Mouse (Mus musculus) urinary bladder, adult 18-20 months (tissue): ENCODE measurements at regions not wholly inside any gene's neighbourhood (a gene's known extent, or its start where the extent isn't known, plus 50 kb on each side); places are given as distances from the start of the nearest gene placed in this dataset.

Experiments used
- DNase-seq, 2 experiments: peaks; one replicate each; pipeline ENCODE4 v3.0.0; 2022; ENCODE audit warnings: low spot score in 2 of 2, mixed read lengths in 2 of 2

DNA sequence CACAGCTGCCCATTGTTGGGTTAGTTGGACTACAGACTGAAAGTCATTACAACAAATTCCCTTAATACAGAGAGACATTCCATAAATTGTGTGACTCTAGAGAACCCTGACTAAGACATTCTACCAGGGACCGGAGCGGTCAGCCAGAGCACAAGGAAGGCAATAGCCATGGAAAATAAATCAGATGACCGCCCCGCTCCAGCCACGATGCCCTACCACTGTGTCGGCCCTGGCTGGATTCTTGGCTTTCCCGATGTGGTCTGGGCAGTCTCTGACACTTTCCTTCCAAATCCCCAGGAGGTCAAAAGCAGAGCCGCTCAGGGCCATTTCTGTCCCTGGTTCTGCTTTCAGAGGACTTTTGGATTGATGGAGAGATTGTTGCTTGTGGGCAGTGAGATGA, 57.8 kb downstream of the Lsm3 start:
- no peak for DNase-seq

DNA sequence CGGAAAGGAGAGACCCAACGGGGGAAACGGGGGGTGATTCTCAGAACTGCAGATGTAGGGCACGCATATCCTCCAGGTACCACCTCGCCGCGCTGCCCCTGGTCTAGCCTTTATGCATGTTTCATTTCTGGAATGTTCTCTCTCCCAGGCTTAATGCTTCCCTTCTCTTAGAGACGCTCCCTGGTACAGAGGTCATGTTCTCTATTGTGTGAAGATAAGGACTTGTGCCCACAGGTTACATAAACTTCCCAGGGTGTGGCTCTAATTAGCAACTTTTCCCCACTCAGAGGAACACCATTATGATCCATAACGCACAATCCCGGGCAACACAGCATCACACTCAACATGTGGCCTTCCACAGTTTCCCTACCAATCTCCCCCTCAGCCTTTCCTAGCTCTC, 58.7 kb downstream of the Lsm3 start:
- no peak for DNase-seq

DNA sequence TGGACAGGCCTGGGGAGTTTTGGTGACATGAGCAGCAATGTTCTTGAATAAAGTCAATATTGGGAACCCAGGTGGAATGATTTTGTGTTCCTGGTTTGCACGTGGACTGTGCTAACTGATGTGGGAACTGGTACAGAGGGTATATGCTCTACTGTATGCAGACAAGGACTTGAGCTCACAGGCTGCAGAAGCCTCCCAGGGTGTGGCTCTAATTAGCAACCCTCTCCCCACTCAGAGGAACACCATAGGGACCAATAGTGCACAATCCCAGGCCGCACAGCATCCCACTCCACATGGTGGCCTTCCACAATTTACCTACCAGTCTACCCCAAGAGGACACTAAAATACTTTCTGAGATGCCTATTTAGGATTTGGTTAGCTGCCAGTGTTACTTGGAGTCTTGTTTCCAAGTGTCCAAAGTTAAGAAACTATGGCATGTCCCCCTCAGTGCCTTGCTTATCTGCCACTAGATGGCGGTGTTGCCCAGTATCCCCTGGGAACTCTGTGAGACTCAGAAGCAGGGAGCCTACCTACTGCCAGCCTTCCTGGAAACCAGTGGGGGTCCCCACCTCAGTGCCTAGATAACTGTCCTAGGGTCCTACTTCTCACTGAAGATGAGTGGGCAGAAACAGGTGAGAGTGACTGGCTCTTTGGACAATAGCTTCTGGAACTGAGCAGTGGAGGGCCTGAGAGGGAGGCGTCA, 60.1 kb downstream of the Lsm3 start:
- DNase-seq = peak; percentile 45 to 67

GRCm38 (mm10) chr6:91576906-91577305, 61.2 kb downstream of the Lsm3 start:
- peak in 1 of 2 experiments; percentile 33 for DNase-seq

DNA sequence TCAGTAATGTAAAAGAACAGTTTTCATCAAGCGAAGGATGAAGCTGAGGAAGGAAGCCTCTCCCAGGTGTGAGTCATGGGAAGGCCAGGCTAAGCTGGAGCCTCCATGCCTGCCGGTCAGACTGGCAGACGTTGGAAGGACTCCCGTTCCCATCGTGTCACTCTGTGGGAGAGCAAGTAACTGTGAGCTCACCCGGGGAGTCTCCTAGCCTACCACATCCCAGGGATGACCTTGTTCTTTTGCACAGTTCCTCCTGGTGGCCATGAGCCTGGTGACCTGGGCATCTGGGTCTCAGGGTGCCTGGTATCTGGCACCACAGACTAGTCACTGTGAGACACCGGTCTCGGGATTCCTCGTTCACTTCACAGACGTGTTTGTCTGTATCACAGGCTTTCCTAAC, 63.9 kb downstream of the Lsm3 start:
- DNase-seq = no peak

- DNase-seq = peak in 1 of 2 experiments; percentile 75
Measured at GRCm38 (mm10) chr6:91580607-91581006, 64.9 kb downstream of the Lsm3 start.

GRCm38 (mm10) chr6:91582338-91582737, 66.6 kb downstream of the Lsm3 start:
- DNase-seq = no peak

DNA sequence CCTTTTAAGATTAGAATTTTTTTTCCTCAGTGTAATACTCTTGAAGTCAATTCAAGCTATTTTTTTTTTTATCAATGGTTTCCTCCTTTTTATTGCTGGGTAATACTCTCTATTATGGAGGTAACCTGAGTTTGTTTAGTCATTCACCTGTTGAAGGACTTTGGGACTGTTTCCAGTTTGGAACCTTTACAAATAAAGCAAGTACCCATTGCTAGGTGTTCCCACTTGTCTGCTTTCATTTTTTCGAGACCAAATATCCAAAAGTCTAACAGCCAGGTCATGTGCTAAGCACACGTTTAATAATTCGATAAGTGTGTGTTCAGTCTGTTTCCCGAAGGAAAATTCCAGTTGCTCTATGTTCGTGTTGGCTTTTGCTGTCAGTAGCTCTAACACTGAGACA, 67.6 kb downstream of the Lsm3 start:
- no peak for DNase-seq

- no peak for DNase-seq
Measured at GRCm38 (mm10) chr6:91585543-91585942, 69.8 kb downstream of the Lsm3 start.

GRCm38 (mm10) chr6:91589181-91589580, 73.5 kb downstream of the Lsm3 start:
- no peak for DNase-seq

- DNase-seq = no peak
Measured at GRCm38 (mm10) chr6:91590395-91590794, 74.7 kb downstream of the Lsm3 start.

GRCm38 (mm10) chr6:91590806-91591571, 75.3 kb downstream of the Lsm3 start:
- no peak for DNase-seq

GRCm38 (mm10) chr6:91592651-91593050, 76.9 kb downstream of the Lsm3 start:
- no peak for DNase-seq

DNA sequence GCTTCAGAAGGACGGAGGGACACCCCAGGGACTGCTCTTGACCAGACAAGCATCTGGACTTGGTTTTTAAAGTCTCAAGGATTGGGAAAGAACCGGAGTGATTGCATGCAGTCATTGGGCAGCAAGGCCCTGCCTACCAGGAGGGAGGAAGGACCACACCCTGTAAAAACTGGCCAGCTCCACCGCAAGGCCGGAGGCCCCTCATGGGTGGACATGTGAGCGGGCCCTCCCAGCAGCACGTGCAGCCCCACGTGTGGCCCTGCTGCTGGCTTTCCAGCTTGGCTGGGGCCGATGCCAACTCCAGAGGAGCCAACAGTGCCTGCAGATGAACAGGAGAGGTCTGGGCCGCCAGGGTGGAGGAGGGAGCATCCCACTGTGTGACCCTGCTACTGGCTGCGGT, 83.2 kb downstream of the Lsm3 start:
- peak; percentile 87 to 95 for DNase-seq

GRCm38 (mm10) chr6:91600116-91600515, 83.7 kb upstream of the Slc6a6 start:
- no peak for DNase-seq

DNA sequence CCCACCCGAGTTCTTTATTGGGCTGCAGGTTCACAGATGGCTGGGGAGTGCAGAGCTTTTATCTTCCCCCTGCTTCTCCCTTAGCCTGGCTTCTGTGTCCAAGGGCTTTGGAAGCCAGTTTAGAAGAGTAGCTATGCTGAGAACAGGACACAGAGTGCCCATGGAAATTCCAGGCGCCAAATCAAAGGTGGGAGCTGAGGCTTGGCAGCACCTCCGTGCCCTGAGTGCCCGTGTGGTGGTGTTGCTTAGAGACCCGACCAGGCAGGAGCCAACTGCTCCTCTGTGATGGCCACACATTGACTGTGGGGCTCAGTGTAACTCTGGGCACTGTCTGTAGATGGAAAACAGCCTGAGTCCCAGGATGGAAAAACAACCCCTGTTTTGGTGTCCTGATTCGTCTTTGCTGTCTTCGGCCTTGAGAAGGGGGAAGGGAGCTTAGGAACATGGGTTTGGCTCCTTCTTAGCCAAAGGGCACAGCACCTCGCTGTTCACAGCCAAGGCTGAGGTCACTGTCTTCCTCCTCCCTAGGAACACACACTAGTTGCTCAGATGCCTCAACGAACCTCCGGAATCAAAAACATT, 77.1 kb upstream of the Slc6a6 start:
- no peak for DNase-seq

DNA sequence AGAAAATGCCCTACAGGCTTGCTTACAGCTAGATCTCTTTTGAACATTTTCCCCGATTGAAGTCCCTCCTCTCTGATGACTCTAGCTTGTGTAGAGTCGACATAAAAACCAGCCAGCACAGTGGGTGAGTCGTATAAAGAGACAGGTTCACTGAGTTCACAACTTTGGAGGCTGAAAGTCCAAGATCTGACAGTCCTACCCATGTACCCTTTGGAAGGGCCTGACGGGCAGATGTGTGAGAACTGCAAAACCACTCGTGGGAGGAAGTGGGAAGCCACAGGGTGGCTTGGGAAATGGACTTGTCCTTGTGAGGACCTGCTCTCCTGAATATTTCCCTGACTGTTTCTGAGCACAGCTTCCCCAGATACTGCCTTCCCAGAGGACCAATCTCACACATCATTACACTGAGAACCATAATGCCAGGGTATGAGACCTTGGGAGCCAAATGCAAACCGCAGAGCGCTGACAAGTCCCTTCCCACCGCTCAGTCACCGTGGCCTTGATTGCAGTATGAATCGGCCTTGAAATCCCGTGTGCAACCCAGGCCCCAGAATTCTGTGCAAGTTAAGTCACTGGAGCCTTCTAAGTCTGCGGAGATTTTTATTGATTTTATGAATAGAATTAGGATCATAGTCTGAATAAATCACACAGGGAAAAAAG, 76.1 kb upstream of the Slc6a6 start:
- DNase-seq = no peak

- DNase-seq = no peak
Measured at GRCm38 (mm10) chr6:91609671-91610070, 74.2 kb upstream of the Slc6a6 start.

GRCm38 (mm10) chr6:91615022-91615421, 68.8 kb upstream of the Slc6a6 start:
- no peak for DNase-seq

DNA sequence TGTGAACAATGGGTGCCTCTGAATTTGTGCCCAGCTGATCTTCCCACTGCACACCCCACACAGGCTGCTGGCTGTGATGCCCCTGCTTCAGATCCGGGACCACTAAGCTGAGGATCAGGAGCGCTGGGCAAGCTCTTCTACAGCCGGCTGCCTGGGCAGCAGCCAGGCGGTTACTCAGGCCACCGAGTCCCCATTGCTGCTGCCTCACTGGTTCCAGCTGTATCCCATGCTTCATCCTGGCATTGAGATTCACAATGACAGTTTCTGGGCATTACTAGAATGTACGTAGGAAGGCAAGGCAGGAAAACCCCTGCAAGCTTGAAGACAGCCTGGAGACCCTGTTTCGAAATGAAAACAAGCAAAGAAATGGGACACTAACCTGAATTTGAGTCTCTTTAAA, 67.3 kb upstream of the Slc6a6 start:
- no peak for DNase-seq

- no peak for DNase-seq
Measured at GRCm38 (mm10) chr6:91617031-91617596, 66.7 kb upstream of the Slc6a6 start.

DNA sequence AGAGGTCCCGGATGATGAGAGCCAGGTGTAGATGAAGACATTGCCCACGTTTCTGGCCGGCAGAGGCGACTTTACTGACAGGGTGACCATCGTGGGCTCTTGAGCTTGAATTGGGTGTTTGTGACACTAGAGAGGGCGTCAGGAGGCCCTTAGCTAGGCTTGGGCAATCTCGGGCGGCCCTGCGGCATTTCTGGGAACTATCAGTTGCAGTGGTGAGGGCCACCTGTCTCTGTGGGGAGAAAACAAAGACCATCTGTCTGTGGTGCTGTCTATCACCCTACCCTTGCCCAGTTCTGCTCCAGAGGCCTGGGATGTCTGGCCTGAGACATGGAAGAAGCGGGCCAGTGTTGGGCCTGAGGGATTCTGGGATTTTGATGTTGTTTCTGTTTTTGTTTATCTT, 66.2 kb upstream of the Slc6a6 start:
- no peak for DNase-seq
